Mouse (Mus musculus): ENCODE measurements around the gene Pef1. TPM values are rescaled to one million over a fixed set of nuclear protein-coding genes. Genes with fewer than 3 reads are reported as not detected.

Gene Pef1
- total RNA-seq, 2 experiments from 2014 or later: 31.3 to 40.1 TPM

- peak; percentile 67 to 85 for DNase-seq
Observed at GRCm38 (mm10) chr4:130138441-130139213, 36.3 kb downstream of the Pef1 start.

GRCm38 (mm10) chr4:130139214-130139492, 36.8 kb downstream of the Pef1 start, which contains the start of gene Hcrtr1:
Gene Hcrtr1 (minus strand): TSS chr4:130139359.
- no peak for DNase-seq

- no peak for DNase-seq
Observed at GRCm38 (mm10) chr4:130140992-130141402, 38.6 kb downstream of the Pef1 start.

- no peak for DNase-seq
Observed at GRCm38 (mm10) chr4:130141786-130142185, 39.4 kb downstream of the Pef1 start.

GRCm38 (mm10) chr4:130148405-130148804, 46.0 kb downstream of the Pef1 start:
- no peak for DNase-seq

- DNase-seq: no peak
Observed at GRCm38 (mm10) chr4:130154250-130154649, 51.9 kb downstream of the Pef1 start.

GRCm38 (mm10) chr4:130156812-130157371, 54.5 kb downstream of the Pef1 start:
- DNase-seq: no peak

GRCm38 (mm10) chr4:130161349-130161748, 59.0 kb downstream of the Pef1 start:
- DNase-seq: no peak

- peak; percentile 70 to 80 for DNase-seq
Observed at GRCm38 (mm10) chr4:130163391-130163861, 61.1 kb downstream of the Pef1 start.

GRCm38 (mm10) chr4:130164121-130164520, 61.8 kb downstream of the Pef1 start:
- no peak for DNase-seq

GRCm38 (mm10) chr4:130166061-130166460, 63.7 kb downstream of the Pef1 start:
- no peak for DNase-seq

GRCm38 (mm10) chr4:130166592-130166991, 64.2 kb downstream of the Pef1 start:
- DNase-seq: peak; percentile 50 to 60

GRCm38 (mm10) chr4:130167321-130167720, 65.0 kb downstream of the Pef1 start:
- DNase-seq: no peak

- DNase-seq: no peak
Observed at GRCm38 (mm10) chr4:130167814-130168213, 65.5 kb downstream of the Pef1 start.

GRCm38 (mm10) chr4:130168280-130169183, 66.2 kb downstream of the Pef1 start:
- peak; percentile 95 to 96 for DNase-seq

GRCm38 (mm10) chr4:130169411-130169971, 67.1 kb downstream of the Pef1 start:
- no peak for DNase-seq

GRCm38 (mm10) chr4:130170362-130170761, 68.0 kb downstream of the Pef1 start:
- DNase-seq: peak in 1 of 2 experiments; percentile 45

GRCm38 (mm10) chr4:130171951-130172765, 69.8 kb downstream of the Pef1 start:
- peak; percentile 80 to 93 for DNase-seq

- peak in 1 of 2 experiments; percentile 35 for DNase-seq
Observed at GRCm38 (mm10) chr4:130173060-130173822, 70.9 kb downstream of the Pef1 start.

- no peak for DNase-seq
Observed at GRCm38 (mm10) chr4:130173911-130174311, 71.6 kb downstream of the Pef1 start.
